14 mouse cellular contexts compared by ENCODE assay signal in the genomic region with DNA sequence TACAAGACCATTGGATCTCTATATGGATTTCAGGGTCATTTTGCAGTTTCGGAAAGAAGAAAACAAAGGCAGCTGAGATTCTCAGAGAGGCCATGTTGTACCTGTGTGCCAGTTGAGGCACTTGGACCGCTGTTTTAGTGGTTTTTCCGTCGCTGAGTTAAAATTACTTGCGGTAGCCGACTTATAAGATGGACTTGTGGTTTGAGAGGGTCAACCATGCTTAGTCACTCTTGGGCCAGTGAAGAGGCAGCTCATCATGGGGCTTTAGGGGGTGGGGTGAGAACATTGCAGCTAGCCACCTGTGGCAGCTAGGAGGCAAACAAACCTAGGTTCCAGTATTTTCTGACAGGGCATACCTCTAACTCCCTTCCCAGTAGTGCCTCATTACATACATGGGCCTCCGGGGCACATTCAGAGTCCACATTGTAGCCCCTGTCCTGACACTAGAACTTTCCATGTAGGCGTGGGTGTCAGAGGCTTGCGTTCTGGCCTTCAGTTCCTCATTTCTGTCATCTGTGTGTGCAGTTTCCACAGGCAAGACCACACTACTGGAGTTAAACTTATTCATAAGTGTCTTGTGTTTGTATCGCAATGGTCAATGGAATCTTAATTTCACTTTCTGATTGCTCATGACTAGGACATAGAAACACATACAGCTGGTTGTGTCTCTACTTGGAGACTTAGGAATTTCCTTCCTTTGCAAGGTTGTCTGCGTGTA. TPM values are rescaled to one million over a fixed set of nuclear protein-coding genes. Genes with fewer than 3 reads are reported as not detected.
DNase-seq lines count a peak whose midpoint lies in the region; ATAC-seq lines count a peak whose summit lies in the region.
"Had no signal": no experiment of that assay in that cellular context is flagged by ENCODE, and none has a peak within 500 bp of the region (broad histone marks: within the 10 kb centered on the region; RNA-seq: fewer than 3 reads in every experiment).

No protein-coding gene starts in this region.

- no peaks in the 10 kb centered on the region for H3K36me3 ChIP-seq in lung, embryonic 16.5 days (ENCODE audit: control insufficient read depth, insufficient read depth, low read length)
- H3K36me3 ChIP-seq in midbrain, embryonic 14.5 days (ENCODE audit: control insufficient read depth, insufficient read depth, low read length): no peaks in the 10 kb centered on the region
- H3K36me3 ChIP-seq: forebrain, embryonic 10.5 days had no signal

- ATAC-seq in lung, embryonic 16.5 days (ENCODE audit: low read depth): no peak
- ATAC-seq in megakaryocyte, adult 5-6 weeks (ENCODE audit: poor library complexity, severe bottlenecking): peak; percentile 80
- no peak for ATAC-seq in midbrain, embryonic 14.5 days (ENCODE audit: low FRiP score, low TSS enrichment)

- H3K9me3 ChIP-seq in lung, embryonic 16.5 days (ENCODE audit: control insufficient read depth, low read length): no peaks in the 10 kb centered on the region
- H3K9me3 ChIP-seq in midbrain, embryonic 14.5 days (ENCODE audit: control insufficient read depth, low read length): no peaks in the 10 kb centered on the region
- H3K9me3 ChIP-seq: forebrain, embryonic 10.5 days had no signal

- H3K27ac ChIP-seq in lung, embryonic 16.5 days (ENCODE audit: low read length): peak overlapping the region; percentile 43; the same call in 1 of the 2 replicates
- no peak overlapping the region for H3K27ac ChIP-seq in midbrain, embryonic 14.5 days (replicated peaks; ENCODE audit: low read depth, low read length)
- H3K27ac ChIP-seq: forebrain, embryonic 10.5 days; hindbrain, embryonic 14.5 days had no signal

- peaks cover 15% of the 10 kb centered on the region for H3K4me1 ChIP-seq in lung, embryonic 16.5 days (replicated peaks; ENCODE audit: control insufficient read depth, insufficient read depth, low read length)
- peaks cover 5% of the 10 kb centered on the region; the same call in 1 of the 2 replicates for H3K4me1 ChIP-seq in midbrain, embryonic 14.5 days (ENCODE audit: control insufficient read depth, insufficient read depth, low read length)

- no peaks in the 10 kb centered on the region for H3K27me3 ChIP-seq in lung, embryonic 16.5 days (ENCODE audit: control insufficient read depth, insufficient read depth, low read depth, low read length)
- no peaks in the 10 kb centered on the region for H3K27me3 ChIP-seq in midbrain, embryonic 14.5 days (ENCODE audit: control insufficient read depth, insufficient read depth, low read length)

- 83% methylated on average over 11 of the region's 11 CpGs for WGBS in lung, embryonic 16.5 days
- 92% methylated on average over 11 of the region's 11 CpGs for WGBS in midbrain, embryonic 14.5 days

- 0 out of 2 replicates have a peak overlapping the region, but pooled peaks have one; percentile 3 for H3K4me2 ChIP-seq in lung, embryonic 16.5 days (ENCODE audit: low read depth, low read length)
- H3K4me2 ChIP-seq in midbrain, embryonic 14.5 days (ENCODE audit: low read length): no peak overlapping the region
- H3K4me2 ChIP-seq: hindbrain, embryonic 14.5 days had no signal

- no peak overlapping the region for H3K4me3 ChIP-seq in lung, embryonic 16.5 days (ENCODE audit: low read length)
- H3K4me3 ChIP-seq in midbrain, embryonic 14.5 days (replicated peaks; ENCODE audit: low read depth, low read length): no peak overlapping the region
- H3K4me3 ChIP-seq: forebrain, embryonic 10.5 days had no signal

- H3K9ac ChIP-seq in lung, embryonic 16.5 days (ENCODE audit: low read length): no peak overlapping the region
- no peak overlapping the region for H3K9ac ChIP-seq in midbrain, embryonic 14.5 days (replicated peaks; ENCODE audit: low read length)
- H3K9ac ChIP-seq: hindbrain, embryonic 14.5 days had no signal

- no peak for DNase-seq in lung, postnatal 14 days
- peak; percentile 47 to 48 for DNase-seq in B cell, adult 2 months
- peak; percentile 14 for DNase-seq in NIH3T3 (ENCODE audit: low read depth)
- no peak for DNase-seq in midbrain, embryonic 14.5 days
- DNase-seq in cerebellum, postnatal 14 days: no peak
- DNase-seq in embryo, embryonic 11 days: no peak
- DNase-seq: cerebellum, adult 18-20 months; kidney, adult 2 months; kidney, postnatal 4 days; lung, postnatal 10 days had no signal

RNA-seq across cellular contexts. Expression of a gene that starts 22.4 kb away (rescaled TPM):
- polyA plus RNA-seq in lung, embryonic 16.5 days (2015; fragmentation: Nextera tagmentation; extraction: Ambion mirVana): 14.6 and 15.7 TPM in 2 replicates
- total RNA-seq in megakaryocyte, adult 5-6 weeks (2015): 109 and 115 TPM in 2 replicates
- 50.0 and 60.4 TPM in 2 replicates for total RNA-seq in megakaryocyte, adult 5-6 weeks (2017)
- polyA plus RNA-seq in midbrain, embryonic 14.5 days (2014; fragmentation: Nextera tagmentation; extraction: Ambion mirVana): 22.6 and 23.9 TPM in 2 replicates

Comparison
In these comparisons a context has a peak if more than half of its experiments do, and no peak if none do; other contexts are left out.
1. DNase-seq: peak in B cell, adult 2 months (2 of 2) and NIH3T3 (single experiment); none in lung, postnatal 14 days (single experiment), midbrain, embryonic 14.5 days (single experiment), cerebellum, postnatal 14 days (0 of 2) and embryo, embryonic 11 days (single experiment).